9 mouse cellular contexts compared by ENCODE assay signal in genomic region chr10:12812680-12813079, GRCm38 (mm10). TPM values are rescaled to one million over a fixed set of nuclear protein-coding genes. Genes with fewer than 3 reads are reported as not detected.
DNase-seq lines count a peak whose midpoint lies in the region; ATAC-seq and TF ChIP-seq lines count a peak whose summit lies in the region.
"Had no signal": no experiment of that assay in that cellular context is flagged by ENCODE, and none has a peak within 500 bp of the region (broad histone marks: within the 10 kb centered on the region; RNA-seq: fewer than 3 reads in every experiment).

No protein-coding gene starts in this region.

- no peaks in the 10 kb centered on the region for H3K9me3 ChIP-seq in hindbrain, embryonic 15.5 days
- no peaks in the 10 kb centered on the region for H3K9me3 ChIP-seq in hindbrain, embryonic 16.5 days (ENCODE audit: control insufficient read depth, low read length)
- H3K9me3 ChIP-seq in intestine, postnatal 0 days (ENCODE audit: control insufficient read depth), result no peaks in the 10 kb centered on the region
- H3K9me3 ChIP-seq: embryonic facial prominence, embryonic 12.5 days; limb, embryonic 12.5 days had no signal

- H3K27ac ChIP-seq in hindbrain, embryonic 15.5 days (replicated peaks), result no peak overlapping the region
- H3K27ac ChIP-seq in hindbrain, embryonic 16.5 days (ENCODE audit: low read depth, low read length), result no peak overlapping the region
- peak overlapping the region; percentile 97 for H3K27ac ChIP-seq in thymus, adult 2 months (ENCODE audit: control insufficient read depth, insufficient read depth, low read length)
- no peak overlapping the region for H3K27ac ChIP-seq in intestine, postnatal 0 days (ENCODE audit: low read depth, low read length)
- H3K27ac ChIP-seq: embryonic facial prominence, embryonic 12.5 days; limb, embryonic 12.5 days had no signal

- 82% methylated on average over 5 of the region's 5 CpGs for WGBS in hindbrain, embryonic 15.5 days
- WGBS in hindbrain, embryonic 16.5 days, result 81% methylated on average over 5 of the region's 5 CpGs
- 7% methylated on average over 5 of the region's 5 CpGs for WGBS in thymus, adult 2 months
- WGBS in intestine, postnatal 0 days, result 56% methylated on average over 5 of the region's 5 CpGs

- H3K9ac ChIP-seq in hindbrain, embryonic 15.5 days, result no peak overlapping the region
- no peak overlapping the region for H3K9ac ChIP-seq in hindbrain, embryonic 16.5 days (ENCODE audit: low read depth, low read length)
- H3K9ac ChIP-seq in intestine, postnatal 0 days (ENCODE audit: low read depth, low read length), result no peak overlapping the region
- H3K9ac ChIP-seq: embryonic facial prominence, embryonic 12.5 days; limb, embryonic 12.5 days had no signal

- no peak for TF ChIP-seq CTCF in thymus, adult 2 months (IDR thresholded peaks at IDR 0.05; ENCODE audit: borderline replicate concordance, control insufficient read depth, extremely low read depth, insufficient read depth, low read length, poor library complexity)
- no peak for TF ChIP-seq CTCF in intestine, postnatal 0 days (IDR thresholded peaks at IDR 0.05; ENCODE audit: low read depth)

- H3K4me2 ChIP-seq in hindbrain, embryonic 15.5 days, result 0 out of 2 replicates have a peak overlapping the region, but pooled peaks have one; percentile 5
- H3K4me2 ChIP-seq in hindbrain, embryonic 16.5 days (ENCODE audit: low read length), result no peak overlapping the region
- H3K4me2 ChIP-seq in intestine, postnatal 0 days (replicated peaks; ENCODE audit: low read depth), result peak overlapping the region; percentile 24; the same call in 1 of the 2 replicates
- H3K4me2 ChIP-seq: embryonic facial prominence, embryonic 12.5 days; limb, embryonic 12.5 days had no signal

- ATAC-seq in hindbrain, embryonic 15.5 days (ENCODE audit: low FRiP score, low read depth), result no peak
- no peak for ATAC-seq in hindbrain, embryonic 16.5 days
- ATAC-seq in intestine, postnatal 0 days, result no peak

- no peak for TF ChIP-seq POLR2A in thymus, adult 2 months (IDR thresholded peaks at IDR 0.05; ENCODE audit: control insufficient read depth, extremely low read depth, insufficient read depth, low read length, poor library complexity)

- H3K27me3 ChIP-seq in hindbrain, embryonic 15.5 days, result no peaks in the 10 kb centered on the region
- H3K27me3 ChIP-seq in hindbrain, embryonic 16.5 days (replicated peaks; ENCODE audit: control insufficient read depth, insufficient read depth, low read length), result no peaks in the 10 kb centered on the region
- no peaks in the 10 kb centered on the region for H3K27me3 ChIP-seq in thymus, adult 2 months (ENCODE audit: control insufficient read depth, insufficient read depth, low read length)
- no peaks in the 10 kb centered on the region for H3K27me3 ChIP-seq in intestine, postnatal 0 days (replicated peaks; ENCODE audit: control insufficient read depth, insufficient read depth, low read length)
- H3K27me3 ChIP-seq: embryonic facial prominence, embryonic 12.5 days; limb, embryonic 12.5 days had no signal

- 0 out of 2 replicates have a peak, but pooled peaks cover 4% of the 10 kb centered on the region for H3K4me1 ChIP-seq in hindbrain, embryonic 15.5 days (replicated peaks)
- H3K4me1 ChIP-seq in hindbrain, embryonic 16.5 days (ENCODE audit: control insufficient read depth, insufficient read depth, low read depth, low read length), result no peaks in the 10 kb centered on the region
- peaks cover 30% of the 10 kb centered on the region for H3K4me1 ChIP-seq in thymus, adult 2 months (replicated peaks; ENCODE audit: control insufficient read depth, insufficient read depth, low read length)
- H3K4me1 ChIP-seq in intestine, postnatal 0 days (replicated peaks; ENCODE audit: control insufficient read depth, insufficient read depth, low read length), result no peaks in the 10 kb centered on the region

- H3K36me3 ChIP-seq in hindbrain, embryonic 15.5 days, result no peaks in the 10 kb centered on the region
- H3K36me3 ChIP-seq in hindbrain, embryonic 16.5 days (ENCODE audit: control insufficient read depth, insufficient read depth, low read length), result no peaks in the 10 kb centered on the region
- no peaks in the 10 kb centered on the region for H3K36me3 ChIP-seq in thymus, adult 2 months (ENCODE audit: control insufficient read depth, insufficient read depth, low read length)
- no peaks in the 10 kb centered on the region for H3K36me3 ChIP-seq in intestine, postnatal 0 days (ENCODE audit: control insufficient read depth, insufficient read depth)
- H3K36me3 ChIP-seq: embryonic facial prominence, embryonic 12.5 days; limb, embryonic 12.5 days had no signal

- H3K4me3 ChIP-seq in hindbrain, embryonic 15.5 days, result no peak overlapping the region
- H3K4me3 ChIP-seq in hindbrain, embryonic 16.5 days (ENCODE audit: low read length), result no peak overlapping the region
- H3K4me3 ChIP-seq in thymus, adult 2 months (ENCODE audit: control insufficient read depth, insufficient read depth, low read length), result peak overlapping the region; percentile 72
- H3K4me3 ChIP-seq in intestine, postnatal 0 days (ENCODE audit: low read depth, low read length), result no peak overlapping the region
- H3K4me3 ChIP-seq: embryonic facial prominence, embryonic 12.5 days; limb, embryonic 12.5 days had no signal

- peak; percentile 21 for DNase-seq in thymus, adult 2 months
- no peak for DNase-seq in thymus, postnatal 10 days (ENCODE audit: low spot score in 2 of 2)
- peak; percentile 22 for DNase-seq in thymus, postnatal 4 days
- DNase-seq in retina, embryonic 14.5 days (ENCODE audit: low spot score), result no peak

RNA-seq across cellular contexts. Expression of gene Utrn, which starts 56.5 kb away (rescaled TPM):
- 25.6 and 30.2 TPM in 2 replicates for polyA plus RNA-seq in hindbrain, embryonic 15.5 days (2015; fragmentation: Nextera tagmentation; extraction: Ambion mirVana)
- polyA plus RNA-seq in hindbrain, embryonic 16.5 days (2015; fragmentation: Nextera tagmentation; extraction: Ambion mirVana), result 25.4 and 25.7 TPM in 2 replicates
- polyA plus RNA-seq in thymus, adult 2 months (2012; rRNA removed), result 25.7 and 30.3 TPM in 2 replicates
- polyA plus RNA-seq in intestine, postnatal 0 days (2015; fragmentation: Nextera tagmentation; extraction: Ambion mirVana), result 21.5 and 22.6 TPM in 2 replicates

Comparison
In these comparisons a context has a peak if more than half of its experiments do, and no peak if none do; other contexts are left out.
1. DNase-seq: peak in thymus, adult 2 months (single experiment) and thymus, postnatal 4 days (single experiment); none in thymus, postnatal 10 days (0 of 2) and retina, embryonic 14.5 days (single experiment).